Mouse (Mus musculus): ENCODE measurements at regions not wholly inside any gene's neighbourhood (a gene's known extent, or its start where the extent isn't known, plus 50 kb on each side); places are given as distances from the start of the nearest gene placed in this dataset.

- TF ChIP-seq CTCF (IDR thresholded peaks at IDR 0.05; ENCODE audit: low read depth), result no peak
- no peak for TF ChIP-seq EP300 (IDR thresholded peaks at IDR 0.05; ENCODE audit: low read depth)
Observed at GRCm38 (mm10) chr19:25937343-25937742, 265.1 kb downstream of the Dmrt2 start.

All from heart, postnatal 0 days (tissue).